In genomic region chr12:33303384-33303770, GRCm38 (mm10) we compare ENCODE assay signal across 8 mouse cellular contexts.
DNase-seq lines count a peak whose midpoint lies in the region; ATAC-seq lines count a peak whose summit lies in the region.

No protein-coding gene starts in this region.

- no peaks in the 10 kb centered on the region for H3K27me3 ChIP-seq in forebrain, embryonic 16.5 days (replicated peaks; ENCODE audit: control insufficient read depth, insufficient read depth, low read length)
- peaks cover 19% of the 10 kb centered on the region for H3K27me3 ChIP-seq in limb, embryonic 13.5 days
- no peaks in the 10 kb centered on the region for H3K27me3 ChIP-seq in stomach, embryonic 14.5 days (ENCODE audit: control insufficient read depth, insufficient read depth, low read length)

- H3K4me1 ChIP-seq in forebrain, embryonic 16.5 days (replicated peaks; ENCODE audit: control insufficient read depth, insufficient read depth, low read length) = peaks cover 29% of the 10 kb centered on the region
- peaks cover 21% of the 10 kb centered on the region for H3K4me1 ChIP-seq in limb, embryonic 13.5 days
- 0 out of 2 replicates have a peak, but pooled peaks cover 10% of the 10 kb centered on the region for H3K4me1 ChIP-seq in stomach, embryonic 14.5 days (ENCODE audit: control insufficient read depth, insufficient read depth, low read length)

- no peaks in the 10 kb centered on the region for H3K36me3 ChIP-seq in forebrain, embryonic 16.5 days (ENCODE audit: control insufficient read depth, insufficient read depth)
- no peaks in the 10 kb centered on the region; the same call in 1 of the 2 replicates for H3K36me3 ChIP-seq in limb, embryonic 13.5 days
- H3K36me3 ChIP-seq in stomach, embryonic 14.5 days (ENCODE audit: control insufficient read depth, insufficient read depth, low read length) = no peaks in the 10 kb centered on the region

- 2% methylated on average over 9 of the region's 9 CpGs for WGBS in forebrain, embryonic 16.5 days
- WGBS in limb, embryonic 13.5 days = 1% methylated on average over 9 of the region's 9 CpGs
- WGBS in stomach, embryonic 14.5 days = 1% methylated on average over 9 of the region's 9 CpGs

- no peak overlapping the region for H3K9ac ChIP-seq in forebrain, embryonic 16.5 days (replicated peaks; ENCODE audit: low read depth, low read length)
- peak overlapping the region; percentile 59 for H3K9ac ChIP-seq in limb, embryonic 13.5 days
- no peak overlapping the region for H3K9ac ChIP-seq in stomach, embryonic 14.5 days (replicated peaks; ENCODE audit: low read depth, low read length)

- H3K4me2 ChIP-seq in forebrain, embryonic 16.5 days (ENCODE audit: low read length) = peak overlapping the region; percentile 89
- peak overlapping the region; percentile 94 for H3K4me2 ChIP-seq in limb, embryonic 13.5 days (replicated peaks)
- peak overlapping the region; percentile 96 for H3K4me2 ChIP-seq in stomach, embryonic 14.5 days (replicated peaks; ENCODE audit: low read depth, low read length)

- peak; percentile 22 for DNase-seq in adrenal gland, adult 2 months
- no peak for DNase-seq in adrenal gland, postnatal 25 days
- no peak for DNase-seq in urinary bladder, postnatal 36 days (ENCODE audit: low spot score in 2 of 2)
- DNase-seq in cerebellum, adult 8-10 months = no peak

- H3K27ac ChIP-seq in forebrain, embryonic 16.5 days (ENCODE audit: low read length) = no peak overlapping the region
- no peak overlapping the region for H3K27ac ChIP-seq in limb, embryonic 13.5 days
- H3K27ac ChIP-seq in stomach, embryonic 14.5 days (ENCODE audit: low read length) = peak overlapping the region; percentile 75; the same call in 1 of the 2 replicates

- H3K4me3 ChIP-seq in forebrain, embryonic 16.5 days (replicated peaks; ENCODE audit: low read length) = peak overlapping the region; percentile 46
- H3K4me3 ChIP-seq in limb, embryonic 13.5 days = peak overlapping the region; percentile 50
- peak overlapping the region; percentile 43 for H3K4me3 ChIP-seq in stomach, embryonic 14.5 days (ENCODE audit: low read depth, low read length)

- H3K9me3 ChIP-seq in forebrain, embryonic 16.5 days (ENCODE audit: control insufficient read depth, low read length) = no peaks in the 10 kb centered on the region
- no peaks in the 10 kb centered on the region for H3K9me3 ChIP-seq in limb, embryonic 13.5 days
- no peaks in the 10 kb centered on the region for H3K9me3 ChIP-seq in stomach, embryonic 14.5 days (ENCODE audit: control insufficient read depth, low read depth, low read length)

- peak; percentile 0 for ATAC-seq in CD4-positive, CD25-positive, alpha-beta regulatory T cell, adult 4 months
- ATAC-seq in forebrain, embryonic 16.5 days = peak; percentile 32
- ATAC-seq in limb, embryonic 13.5 days (ENCODE audit: low FRiP score, low read depth) = no peak
- ATAC-seq in stomach, embryonic 14.5 days (ENCODE audit: insufficient number of reproducible peaks, insufficient read depth, low FRiP score, low read depth) = peak; percentile 5; the same call in 1 of the 2 replicates
